Mouse (Mus musculus) ES-E14 (cell line): Measurements from ENCODE around the gene Ssrp1.

Source experiments
- HCFC1 ChIP-seq: IDR thresholded peaks from 2 replicates; pipeline ENCODE4 v1.6.1; 2012; ENCODE audit warnings: low read length, inconsistent platforms, borderline replicate concordance; ENCODE audit not compliant: insufficient read depth
- MAFK ChIP-seq: IDR thresholded peaks from 2 replicates; pipeline ENCODE4 v1.6.1; 2014; ENCODE audit warnings: mild to moderate bottlenecking, low read depth, low read length, inconsistent platforms; ENCODE audit not compliant: insufficient read depth

DNA sequence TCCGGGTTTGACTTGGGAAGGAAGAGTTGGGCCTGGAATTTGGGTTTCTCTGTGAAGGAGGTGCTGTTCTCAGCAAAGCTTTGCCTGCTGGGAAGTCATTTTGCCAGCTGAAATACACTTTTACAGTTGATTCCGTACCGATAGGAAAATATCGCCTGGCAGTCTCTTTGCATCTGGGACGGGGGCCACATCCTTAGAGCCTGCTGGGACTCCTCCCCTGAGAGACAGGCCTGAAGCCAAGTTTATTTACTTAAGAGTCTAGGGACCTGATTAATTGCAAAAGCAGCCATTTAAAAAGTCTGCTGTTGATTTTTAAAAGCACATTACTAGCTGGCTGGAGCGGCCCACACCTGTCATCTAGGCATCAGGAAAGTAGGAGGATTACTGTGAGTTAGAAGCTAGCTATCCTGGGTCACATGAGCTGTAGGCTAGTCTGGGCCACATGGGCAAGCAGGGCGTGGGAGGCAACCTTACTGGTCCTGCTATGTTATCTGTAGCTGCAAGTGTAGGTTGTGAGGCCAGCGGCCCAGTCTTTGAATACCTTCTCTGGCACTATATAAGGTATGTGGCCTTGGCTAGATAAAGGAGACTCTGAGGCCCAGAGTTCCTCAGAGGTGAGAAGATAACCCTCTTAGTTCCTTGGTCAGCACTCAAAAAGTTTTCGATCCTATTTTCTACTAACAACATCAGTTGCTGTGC lies 25.0 kb upstream of the Ssrp1 start:
- TF ChIP-seq MAFK (no peak), HCFC1 (no peak)
